Mouse (Mus musculus) embryonic facial prominence, embryonic 15.5 days (tissue): Measurements from ENCODE around the gene Gbf1. TPM values are rescaled to one million over a fixed set of nuclear protein-coding genes. Genes with fewer than 3 reads are reported as not detected.

Source experiments
- ATAC-seq: fragments of 200-750 bp; cut with Nextera tagmentation; 2 replicates; pipeline ENCODE4 v1.8.0; 2017; ENCODE audit warnings: low read depth, moderate TSS enrichment; ENCODE audit not compliant: insufficient number of reproducible peaks, low FRiP score, low TSS enrichment
- H3K27ac ChIP-seq: fragments of 300-500 bp; sonication (generic); replicated peaks from 2 replicates; pipeline ENCODE4 v1.5.1; 2015; ENCODE audit warnings: mild to moderate bottlenecking, inconsistent platforms
- H3K27me3 ChIP-seq: fragments of 300-500 bp; sonication (generic); 2 replicates; pipeline ENCODE4 v1.6.1; 2015; ENCODE audit warnings: inconsistent platforms
- H3K36me3 ChIP-seq: fragments of 300-500 bp; sonication (generic); 2 replicates; pipeline ENCODE4 v1.6.1; 2015; ENCODE audit warnings: mild to moderate bottlenecking, inconsistent platforms
- H3K4me1 ChIP-seq: fragments of 300-500 bp; sonication (generic); 2 replicates; pipeline ENCODE4 v1.6.1; 2015; ENCODE audit warnings: inconsistent platforms
- H3K4me2 ChIP-seq: fragments of 300-500 bp; sonication (generic); replicated peaks from 2 replicates; pipeline ENCODE4 v1.6.1; 2015; ENCODE audit warnings: mild to moderate bottlenecking, inconsistent platforms
- H3K4me3 ChIP-seq: fragments of 300-500 bp; sonication (generic); replicated peaks from 2 replicates; pipeline ENCODE4 v1.5.1; 2015; ENCODE audit warnings: mild to moderate bottlenecking, inconsistent platforms
- H3K9ac ChIP-seq: fragments of 300-500 bp; sonication (generic); 2 replicates; pipeline ENCODE4 v1.6.1; 2015; ENCODE audit warnings: inconsistent platforms
- H3K9me3 ChIP-seq: fragments of 300-500 bp; sonication (generic); replicated peaks from 2 replicates; pipeline ENCODE4 v1.6.1; 2016; ENCODE audit warnings: inconsistent platforms
- WGBS: fragments of 180-500 bp; shearing (Covaris S2); methylation state at CpG from one replicate; pipeline ENCODE4 v1.1.7; 2015; 5-methylcytosine and 5-hydroxymethylcytosine counted together
- polyA plus RNA-seq: library from polyadenylated mRNA; unstranded; fragments of >200 nt; fragmentation: Nextera tagmentation; extraction: Ambion mirVana; gene quantifications from 2 replicates; pipeline ENCODE4 v1.2.1, GENCODE M21; 2015

Gbf1 gene
- 61.2 and 67.1 TPM in 2 replicates for polyA plus RNA-seq

GRCm38 (mm10) chr19:46152127-46152803 lies at the start of gene Gbf1:
Gbf1 (plus strand) TSS chr19:46152509.
- Histone ChIP-seq H3K9ac (peak within 1 kb of the TSS; percentile 62), H3K4me2 (peak within 1 kb of the TSS; percentile 72), H3K9me3 (no peaks in the 10 kb centered on the region), H3K36me3 (no peaks in the 10 kb centered on the region), H3K4me1 (peaks cover 34% of the 10 kb centered on the region), H3K4me3 (peak within 1 kb of the TSS; percentile 91), H3K27me3 (peaks cover 36% of the 10 kb centered on the region), H3K27ac (0 out of 2 replicates have a peak within 1 kb of the TSS, but pooled peaks have one; percentile 19)
- under 1% methylated on average over 37 of the region's 37 CpGs for WGBS
- peak; percentile 97 for ATAC-seq

- ATAC-seq, result no peak
- H3K9ac ChIP-seq, result no peak overlapping the region
These were observed 48.7 kb upstream of the Gbf1 start for GRCm38 (mm10) chr19:46103437-46104186.

GRCm38 (mm10) chr19:46104187-46104557 lies 48.1 kb upstream of the Gbf1 start:
- 69% methylated on average over 2 of the region's 2 CpGs for whole genome bisulfite sequencing
- no peaks in the 10 kb centered on the region for H3K36me3 ChIP-seq

More at GRCm38 (mm10) chr19:46103437-46104186, 48.7 kb upstream of the Gbf1 start:
- no peak overlapping the region for H3K27ac ChIP-seq
- no peak overlapping the region for H3K4me2 ChIP-seq
- H3K27me3 ChIP-seq, result no peaks in the 10 kb centered on the region
- no peak overlapping the region for H3K4me3 ChIP-seq
- WGBS, result 84% methylated on average over 6 of the region's 6 CpGs
- no peaks in the 10 kb centered on the region for H3K4me1 ChIP-seq
- no peaks in the 10 kb centered on the region for H3K9me3 ChIP-seq
- no peaks in the 10 kb centered on the region for H3K36me3 ChIP-seq

DNA sequence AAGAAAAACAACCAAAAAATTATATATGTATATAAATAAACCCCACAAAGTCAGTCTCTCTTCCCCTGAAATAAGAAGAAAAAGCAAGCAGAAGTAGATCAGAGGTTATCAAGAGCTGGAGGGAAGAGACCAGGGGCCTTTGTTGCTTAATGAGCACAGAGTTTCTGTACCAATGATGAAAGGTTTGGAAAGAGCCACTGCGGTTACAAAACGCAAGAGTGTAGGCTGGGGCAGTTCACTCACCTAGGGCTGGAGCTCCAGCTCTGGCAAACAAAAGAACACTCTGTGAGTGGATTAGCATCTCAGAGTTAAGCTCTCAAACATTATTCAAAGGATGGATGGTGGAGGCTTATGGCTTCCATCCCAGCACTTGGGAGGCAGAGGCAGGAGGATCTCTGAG lies 42.1 kb upstream of the Gbf1 start:
- no peak overlapping the region for H3K9ac ChIP-seq
- H3K27ac ChIP-seq, result no peak overlapping the region
- no peaks in the 10 kb centered on the region for H3K36me3 ChIP-seq
- no peak overlapping the region for H3K4me2 ChIP-seq
- ATAC-seq, result no peak
- no peaks in the 10 kb centered on the region for H3K4me1 ChIP-seq
- H3K9me3 ChIP-seq, result no peaks in the 10 kb centered on the region
- no peak overlapping the region for H3K4me3 ChIP-seq
- H3K27me3 ChIP-seq, result no peaks in the 10 kb centered on the region
- 94% methylated on average over 2 of the region's 2 CpGs for WGBS

More at GRCm38 (mm10) chr19:46104187-46104557, 48.1 kb upstream of the Gbf1 start:
- H3K9ac ChIP-seq, result no peak overlapping the region
- no peaks in the 10 kb centered on the region for H3K9me3 ChIP-seq
- no peaks in the 10 kb centered on the region for H3K4me1 ChIP-seq
- H3K4me3 ChIP-seq, result no peak overlapping the region
- H3K27me3 ChIP-seq, result no peaks in the 10 kb centered on the region
- no peak overlapping the region for H3K27ac ChIP-seq
- ATAC-seq, result no peak
- H3K4me2 ChIP-seq, result no peak overlapping the region

GRCm38 (mm10) chr19:46110781-46111180 lies 41.5 kb upstream of the Gbf1 start:
- Histone ChIP-seq H3K4me1 (no peaks in the 10 kb centered on the region), H3K4me2 (no peak overlapping the region), H3K27ac (no peak overlapping the region), H3K27me3 (no peaks in the 10 kb centered on the region), H3K9me3 (no peaks in the 10 kb centered on the region), H3K36me3 (no peaks in the 10 kb centered on the region), H3K9ac (no peak overlapping the region), H3K4me3 (no peak overlapping the region)
- WGBS, result 85% methylated on average over 5 of the region's 5 CpGs
- no peak for ATAC-seq

GRCm38 (mm10) chr19:46114617-46115016 lies 37.7 kb upstream of the Gbf1 start:
- H3K9ac ChIP-seq, result no peak overlapping the region
- H3K27ac ChIP-seq, result no peak overlapping the region
- H3K36me3 ChIP-seq, result no peaks in the 10 kb centered on the region
- no peaks in the 10 kb centered on the region for H3K4me1 ChIP-seq
- no peak overlapping the region for H3K4me3 ChIP-seq
- no peak for ATAC-seq
- no peaks in the 10 kb centered on the region for H3K27me3 ChIP-seq
- H3K4me2 ChIP-seq, result no peak overlapping the region
- H3K9me3 ChIP-seq, result no peaks in the 10 kb centered on the region
- 48% methylated on average over 4 of the region's 4 CpGs for WGBS

DNA sequence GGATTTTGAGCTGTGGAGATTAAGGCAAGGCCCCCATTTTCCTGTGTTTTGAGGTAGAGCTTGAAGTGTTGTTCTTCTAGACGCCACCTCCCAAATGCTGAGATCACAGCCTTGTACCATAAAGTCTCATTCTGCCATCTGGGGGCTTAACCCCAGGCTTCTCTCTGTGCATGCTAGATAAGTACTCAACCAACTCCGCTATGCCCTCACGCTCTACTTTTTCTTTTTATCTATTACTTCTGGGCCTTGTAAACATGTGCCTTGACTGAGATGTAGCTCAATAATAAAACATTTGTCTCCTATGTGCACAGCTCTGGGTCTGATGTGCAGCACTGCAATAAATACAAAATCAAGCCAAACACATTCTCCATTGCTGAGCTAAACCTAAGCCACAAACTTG lies 32.9 kb upstream of the Gbf1 start:
- WGBS, result 90% methylated on average over 3 of the region's 3 CpGs
- no peak overlapping the region for H3K27ac ChIP-seq
- H3K9ac ChIP-seq, result no peak overlapping the region
- no peak overlapping the region for H3K4me2 ChIP-seq
- no peaks in the 10 kb centered on the region; the same call in 1 of the 2 replicates for H3K27me3 ChIP-seq
- no peaks in the 10 kb centered on the region for H3K36me3 ChIP-seq
- ATAC-seq, result no peak
- H3K4me1 ChIP-seq, result no peaks in the 10 kb centered on the region
- H3K9me3 ChIP-seq, result no peaks in the 10 kb centered on the region
- no peak overlapping the region for H3K4me3 ChIP-seq

- Histone ChIP-seq H3K4me1 (no peaks in the 10 kb centered on the region), H3K27ac (no peak overlapping the region), H3K4me2 (no peak overlapping the region), H3K4me3 (no peak overlapping the region), H3K9me3 (no peaks in the 10 kb centered on the region), H3K36me3 (no peaks in the 10 kb centered on the region), H3K27me3 (no peaks in the 10 kb centered on the region; the same call in 1 of the 2 replicates), H3K9ac (no peak overlapping the region)
- WGBS, result 73% methylated on average over 6 of the region's 6 CpGs
- ATAC-seq, result no peak
These were observed 31.4 kb upstream of the Gbf1 start for GRCm38 (mm10) chr19:46120872-46121271.

DNA sequence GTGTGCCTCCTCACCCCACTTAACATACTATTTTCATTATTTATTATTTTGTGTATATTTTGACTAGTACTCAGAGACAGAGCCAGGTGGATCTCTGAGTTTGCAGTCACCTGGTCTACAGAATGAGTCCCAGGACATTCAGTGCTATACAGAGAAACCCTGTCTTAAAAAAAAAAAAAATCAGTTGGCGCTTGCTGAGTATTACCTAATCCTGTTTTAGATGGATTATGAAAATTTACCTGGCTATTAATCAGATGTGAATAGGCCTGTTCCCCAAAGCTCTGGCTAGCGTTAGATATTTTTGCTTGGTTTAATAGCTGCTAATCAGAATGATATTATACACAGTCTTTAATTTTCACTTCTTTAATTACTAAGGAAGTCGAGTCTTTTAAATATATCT lies 28.4 kb upstream of the Gbf1 start:
- H3K9me3 ChIP-seq, result no peaks in the 10 kb centered on the region
- no peak overlapping the region for H3K27ac ChIP-seq
- 77% methylated on average over 3 of the region's 3 CpGs for WGBS
- H3K4me3 ChIP-seq, result no peak overlapping the region
- no peak overlapping the region for H3K4me2 ChIP-seq
- no peaks in the 10 kb centered on the region for H3K4me1 ChIP-seq
- no peaks in the 10 kb centered on the region for H3K36me3 ChIP-seq
- H3K9ac ChIP-seq, result no peak overlapping the region
- ATAC-seq, result no peak
- no peaks in the 10 kb centered on the region; the same call in none of the 2 replicates for H3K27me3 ChIP-seq

- Histone ChIP-seq H3K9me3 (no peaks in the 10 kb centered on the region), H3K4me3 (no peak overlapping the region), H3K27me3 (no peaks in the 10 kb centered on the region; the same call in none of the 2 replicates), H3K4me1 (no peaks in the 10 kb centered on the region), H3K36me3 (no peaks in the 10 kb centered on the region), H3K27ac (no peak overlapping the region), H3K9ac (no peak overlapping the region), H3K4me2 (no peak overlapping the region)
- no peak for ATAC-seq
These were observed 27.7 kb upstream of the Gbf1 start for GRCm38 (mm10) chr19:46124651-46125050.

DNA sequence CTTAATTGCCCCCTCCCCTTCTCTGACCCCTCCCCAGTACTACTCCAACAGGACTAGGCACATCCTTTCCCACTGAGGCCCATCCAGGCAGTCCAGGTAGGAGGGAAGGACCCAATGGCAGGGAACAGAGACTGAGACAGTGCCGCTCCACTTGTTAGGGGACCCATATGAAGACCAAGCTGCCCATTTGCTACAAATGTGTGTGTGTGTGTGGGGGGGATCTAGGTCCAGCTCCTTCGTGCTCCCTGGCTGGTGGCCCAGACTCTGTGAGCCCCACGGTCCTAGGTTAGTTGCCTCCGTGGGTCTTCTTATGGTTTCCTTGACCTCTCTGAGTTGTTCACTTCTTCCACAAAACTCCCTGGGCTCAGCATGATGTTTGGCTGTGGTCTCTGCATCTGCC lies 26.0 kb upstream of the Gbf1 start:
- Histone ChIP-seq H3K9ac (no peak overlapping the region), H3K4me2 (no peak overlapping the region), H3K36me3 (no peaks in the 10 kb centered on the region), H3K9me3 (no peaks in the 10 kb centered on the region), H3K4me3 (no peak overlapping the region), H3K27me3 (peaks cover 11% of the 10 kb centered on the region), H3K4me1 (no peaks in the 10 kb centered on the region), H3K27ac (no peak overlapping the region)
- 87% methylated on average over 4 of the region's 4 CpGs for WGBS
- ATAC-seq, result no peak
